Mouse (Mus musculus) stomach, embryonic 14.5 days (tissue): ENCODE data around the gene Gm10024. TPM values are rescaled to one million over a fixed set of nuclear protein-coding genes. Genes with fewer than 3 reads are reported as not detected.
"Not testable (repeated sequence)": the region's sequence is repeated elsewhere in the genome, so short reads cannot be mapped to it uniquely, and the experiment has no call there.

Experiments used
- ATAC-seq: fragments of 200-750 bp; cut with Nextera tagmentation; 2 replicates; pipeline ENCODE4 v1.8.0; 2017; ENCODE audit warnings: low read depth, moderate TSS enrichment; ENCODE audit not compliant: insufficient number of reproducible peaks, insufficient read depth, low FRiP score
- H3K27ac ChIP-seq: fragments of 300-500 bp; sonication (generic); 2 replicates; pipeline ENCODE4 v1.5.1; 2014; ENCODE audit warnings: mild to moderate bottlenecking, low read length, moderate library complexity, mixed read lengths
- H3K27me3 ChIP-seq: fragments of 300-500 bp; sonication (generic); 2 replicates; pipeline ENCODE4 v1.6.1; 2014; ENCODE audit warnings: low read length, control low read depth, mixed read lengths; ENCODE audit not compliant: control insufficient read depth, insufficient read depth
- H3K36me3 ChIP-seq: fragments of 300-500 bp; sonication (generic); 2 replicates; pipeline ENCODE4 v1.6.1; 2014; ENCODE audit warnings: mild to moderate bottlenecking, control low read depth, low read length, moderate library complexity, mixed read lengths; ENCODE audit not compliant: control insufficient read depth, insufficient read depth
- H3K4me1 ChIP-seq: fragments of 300-500 bp; sonication (generic); 2 replicates; pipeline ENCODE4 v1.6.1; 2014; ENCODE audit warnings: low read length, control low read depth, mixed read lengths; ENCODE audit not compliant: control insufficient read depth, insufficient read depth
- H3K4me2 ChIP-seq: fragments of 300-500 bp; sonication (generic); replicated peaks from 2 replicates; pipeline ENCODE4 v1.6.1; 2014; ENCODE audit warnings: low read depth, low read length, control low read depth
- H3K4me3 ChIP-seq: fragments of 300-500 bp; sonication (generic); 2 replicates; pipeline ENCODE4 v1.5.1; 2014; ENCODE audit warnings: low read depth, low read length, control low read depth
- H3K9ac ChIP-seq: fragments of 300-500 bp; sonication (generic); replicated peaks from 2 replicates; pipeline ENCODE4 v1.6.1; 2014; ENCODE audit warnings: low read depth, mild to moderate bottlenecking, control low read depth, low read length, moderate library complexity, mixed read lengths
- H3K9me3 ChIP-seq: fragments of 300-500 bp; sonication (generic); 2 replicates; pipeline ENCODE4 v1.6.1; 2016; ENCODE audit warnings: low read depth, low read length, control low read depth; ENCODE audit not compliant: control insufficient read depth
- WGBS: fragments of 180-500 bp; shearing (Covaris S2); extraction: QIAGEN DNeasy Blood & Tissue Kit; methylation state at CpG from one replicate; pipeline ENCODE4 v1.1.7; 2014; 5-methylcytosine and 5-hydroxymethylcytosine counted together
- polyA plus RNA-seq: library from polyadenylated mRNA; unstranded; fragments of >200 nt; fragmentation: Nextera tagmentation; extraction: Ambion mirVana; gene quantifications from 2 replicates; pipeline ENCODE4 v1.2.1, GENCODE M21; 2014

Gene Gm10024
- polyA plus RNA-seq, 1 experiment from 2014 or later: not detected

- H3K9me3 ChIP-seq: no peaks in the 10 kb centered on the region
- H3K36me3 ChIP-seq: no peaks in the 10 kb centered on the region
- no peak overlapping the region for H3K4me3 ChIP-seq
- no peak overlapping the region for H3K4me2 ChIP-seq
- H3K27me3 ChIP-seq: peaks cover 11% of the 10 kb centered on the region; the same call in 1 of the 2 replicates
- ATAC-seq: no peak
- 0 out of 2 replicates have a peak, but pooled peaks cover 4% of the 10 kb centered on the region for H3K4me1 ChIP-seq
- no peak overlapping the region for H3K9ac ChIP-seq
- H3K27ac ChIP-seq: no peak overlapping the region
- 32% methylated on average over 8 of the region's 8 CpGs for WGBS
Measured at GRCm38 (mm10) chr10:77684181-77684580, 27.1 kb upstream of the Gm10024 start.

GRCm38 (mm10) chr10:77685895-77686664 is 25.2 kb upstream of the Gm10024 start, which contains the start of gene Tspear:
Gene Tspear (plus strand): TSS chr10:77686569.
- Histone ChIP-seq H3K4me1 (0 out of 2 replicates have a peak, but pooled peaks cover 4% of the 10 kb centered on the region), H3K27me3 (peaks cover 11% of the 10 kb centered on the region; the same call in 1 of the 2 replicates), H3K27ac (peak within 1 kb of the TSS; percentile 28; the same call in 1 of the 2 replicates), H3K36me3 (no peaks in the 10 kb centered on the region), H3K9me3 (no peaks in the 10 kb centered on the region), H3K4me3 (no peak within 1 kb of the TSS), H3K9ac (no peak within 1 kb of the TSS), H3K4me2 (peak within 1 kb of the TSS; percentile 10; the same call in 1 of the 2 replicates)
- ATAC-seq: peak; percentile 47; the same call in 1 of the 2 replicates
- WGBS: 5% methylated on average over 22 of the region's 22 CpGs

GRCm38 (mm10) chr10:77687021-77687420 is 24.2 kb upstream of the Gm10024 start:
- no peak overlapping the region; the same call in 1 of the 2 replicates for H3K27ac ChIP-seq
- no peak for ATAC-seq

DNA sequence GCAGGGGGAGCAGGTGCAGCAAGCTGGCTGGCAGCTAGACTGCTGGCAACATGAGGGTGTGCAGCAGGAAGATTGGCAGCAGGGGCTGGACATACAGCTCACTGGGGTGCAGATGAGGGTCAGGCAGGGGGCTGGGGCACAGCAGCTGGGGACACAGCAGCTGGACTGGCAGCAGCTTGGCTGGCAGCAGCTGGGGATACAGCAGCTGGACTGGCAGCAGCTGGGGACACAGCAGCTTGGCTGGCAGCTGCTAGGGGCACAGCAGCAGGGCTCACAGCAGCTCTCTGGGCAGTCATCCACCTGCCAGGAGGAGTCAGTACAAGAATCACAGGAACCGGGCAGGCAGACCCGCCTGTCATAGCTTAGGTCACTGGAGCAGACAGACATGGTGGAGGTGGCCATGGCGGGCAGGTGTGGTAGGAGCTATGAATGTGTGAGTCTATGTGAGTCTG is 20.9 kb upstream of the Gm10024 start, which contains the start of gene Gm19402:
Gene Gm19402, minus strand, starts transcription at position 402 of the 452 bp plus-strand sequence.
- 81% methylated on average over 3 of the region's 3 CpGs for WGBS

More at GRCm38 (mm10) chr10:77687021-77687420, 24.2 kb upstream of the Gm10024 start:
- peaks cover 11% of the 10 kb centered on the region; the same call in 1 of the 2 replicates for H3K27me3 ChIP-seq
- no peaks in the 10 kb centered on the region for H3K9me3 ChIP-seq
- no peak overlapping the region for H3K9ac ChIP-seq
- H3K4me3 ChIP-seq: no peak overlapping the region
- 0 out of 2 replicates have a peak, but pooled peaks cover 4% of the 10 kb centered on the region for H3K4me1 ChIP-seq
- no peaks in the 10 kb centered on the region for H3K36me3 ChIP-seq
- WGBS: 22% methylated on average over 10 of the region's 10 CpGs
- no peak overlapping the region for H3K4me2 ChIP-seq

GRCm38 (mm10) chr10:77697133-77697532 is 14.1 kb upstream of the Gm10024 start, which contains the start of gene Gm9508:
Gene Gm9508 (minus strand): TSS chr10:77697233.
- Histone ChIP-seq H3K4me2 (no peak within 1 kb of the TSS), H3K27ac (no peak within 1 kb of the TSS), H3K36me3 (no peaks in the 10 kb centered on the region), H3K4me1 (no peaks in the 10 kb centered on the region), H3K9ac (no peak within 1 kb of the TSS), H3K4me3 (no peak within 1 kb of the TSS), H3K9me3 (no peaks in the 10 kb centered on the region), H3K27me3 (no peaks in the 10 kb centered on the region)
- no peak for ATAC-seq
- WGBS: 36% methylated on average over 4 of the region's 4 CpGs

More for the DNA sequence above, 20.9 kb upstream of the Gm10024 start, which contains the start of gene Gm19402:
- H3K4me1 ChIP-seq, H3K4me3 ChIP-seq, H3K4me2 ChIP-seq, ATAC-seq, H3K9ac ChIP-seq, H3K27ac ChIP-seq, H3K27me3 ChIP-seq, H3K9me3 ChIP-seq, H3K36me3 ChIP-seq: not testable (repeated sequence)

- Histone ChIP-seq H3K9ac (no peak within 1 kb of the TSS), H3K4me2 (no peak within 1 kb of the TSS), H3K27ac (no peak within 1 kb of the TSS), H3K9me3 (no peaks in the 10 kb centered on the region; the same call in 1 of the 2 replicates), H3K4me1 (no peaks in the 10 kb centered on the region), H3K36me3 (no peaks in the 10 kb centered on the region), H3K27me3 (no peaks in the 10 kb centered on the region), H3K4me3 (no peak within 1 kb of the TSS)
- no peak for ATAC-seq
- 96% methylated on average over 1 of the region's 1 CpGs for WGBS
Measured at GRCm38 (mm10) chr10:77706326-77706725, 4.9 kb upstream of the Gm10024 start, which contains the start of gene Gm10272. Gene Gm10272 (plus strand): TSS chr10:77706626.

GRCm38 (mm10) chr10:77709831-77710230 is 1.4 kb upstream of the Gm10024 start:
- Histone ChIP-seq H3K27me3 (no peaks in the 10 kb centered on the region), H3K36me3 (no peaks in the 10 kb centered on the region), H3K27ac (no peak overlapping the region), H3K9ac (no peak overlapping the region), H3K4me2 (no peak overlapping the region), H3K4me3 (no peak overlapping the region), H3K4me1 (no peaks in the 10 kb centered on the region), H3K9me3 (no peaks in the 10 kb centered on the region; the same call in 1 of the 2 replicates)
- no peak for ATAC-seq
- WGBS: 63% methylated on average over 3 of the region's 3 CpGs

- Histone ChIP-seq H3K36me3 (no peaks in the 10 kb centered on the region), H3K27ac (no peak overlapping the region), H3K9ac (no peak overlapping the region), H3K4me3 (no peak overlapping the region), H3K27me3 (no peaks in the 10 kb centered on the region), H3K4me1 (no peaks in the 10 kb centered on the region), H3K4me2 (no peak overlapping the region), H3K9me3 (no peaks in the 10 kb centered on the region)
- no peak for ATAC-seq
- WGBS: 58% methylated on average over 4 of the region's 4 CpGs
Measured at GRCm38 (mm10) chr10:77713734-77714133, 2.5 kb downstream of the Gm10024 start.
